Mouse (Mus musculus) hindbrain, postnatal 0 days (tissue): Measurements from ENCODE around the gene Mcub. TPM values are rescaled to one million over a fixed set of nuclear protein-coding genes. Genes with fewer than 3 reads are reported as not detected.

ENCODE experiments used
- ATAC-seq: fragments of 200-750 bp; cut with Nextera tagmentation; 2 replicates; pipeline ENCODE4 v1.8.0; 2017; ENCODE audit warnings: mild to moderate bottlenecking, moderate TSS enrichment, moderate library complexity
- DNase-seq: peaks from one replicate; pipeline ENCODE4 v3.0.0-alpha.2; 2015; ENCODE audit warnings: low spot score
- H3K27ac ChIP-seq: fragments of 300-500 bp; sonication (generic); 2 replicates; pipeline ENCODE4 v1.5.1; 2014; ENCODE audit warnings: mild to moderate bottlenecking
- H3K27me3 ChIP-seq: fragments of 300-500 bp; sonication (generic); 2 replicates; pipeline ENCODE4 v1.6.1; 2014; ENCODE audit warnings: low read length, mixed read lengths; ENCODE audit not compliant: insufficient read depth
- H3K36me3 ChIP-seq: fragments of 300-500 bp; sonication (generic); 2 replicates; pipeline ENCODE4 v1.6.1; 2014; ENCODE audit warnings: low read length, mixed read lengths; ENCODE audit not compliant: insufficient read depth
- H3K4me1 ChIP-seq: fragments of 300-500 bp; sonication (generic); 2 replicates; pipeline ENCODE4 v1.6.1; 2014; ENCODE audit warnings: antibody characterized with exemption, low read length, mixed read lengths; ENCODE audit not compliant: insufficient read depth
- H3K4me2 ChIP-seq: fragments of 300-500 bp; sonication (generic); 2 replicates; pipeline ENCODE4 v1.6.1; 2014; ENCODE audit warnings: low read depth, mild to moderate bottlenecking, low read length, moderate library complexity, mixed read lengths
- H3K4me3 ChIP-seq: fragments of 300-500 bp; sonication (generic); 2 replicates; pipeline ENCODE4 v1.5.1; 2014; ENCODE audit warnings: low read length
- H3K9ac ChIP-seq: fragments of 300-500 bp; sonication (generic); replicated peaks from 2 replicates; pipeline ENCODE4 v1.6.1; 2014; ENCODE audit warnings: mild to moderate bottlenecking, low read length, moderate library complexity, mixed read lengths
- H3K9me3 ChIP-seq: fragments of 300-500 bp; sonication (generic); 2 replicates; pipeline ENCODE4 v1.6.1; 2016; ENCODE audit warnings: low read length, mixed read lengths
- CTCF ChIP-seq: IDR thresholded peaks from 2 replicates; pipeline ENCODE4 v1.5.1; 2016; ENCODE audit warnings: antibody characterized with exemption, control low read depth, low read depth
- WGBS: fragments of 180-500 bp; shearing (Covaris S2); extraction: QIAGEN DNeasy Blood & Tissue Kit; methylation state at CpG from one replicate; pipeline ENCODE4 v1.1.7; 2014; 5-methylcytosine and 5-hydroxymethylcytosine counted together
- polyA plus RNA-seq: library from polyadenylated mRNA; unstranded; fragments of >200 nt; fragmentation: Nextera tagmentation; extraction: Ambion mirVana; gene quantifications from 2 replicates; pipeline ENCODE4 v1.2.1, GENCODE M21; 2015
- total RNA-seq: library from RNA; depleted of rRNA; stranded (reverse); fragments of >200 nt; gene quantifications from 2 replicates; pipeline ENCODE4 v1.2.3, GENCODE M21; 2014

Mcub gene
- total and polyA plus RNA-seq, 2 experiments from 2014 or later = 3.4 to 6.6 TPM

- H3K9me3 ChIP-seq = no peaks in the 10 kb centered on the region
- H3K4me3 ChIP-seq = peak within 1 kb of the TSS; percentile 51
- peak within 1 kb of the TSS; percentile 75 for H3K4me2 ChIP-seq
- no peak for TF ChIP-seq CTCF
- WGBS = under 1% methylated on average over 33 of the region's 34 CpGs
- peak; percentile 59 for DNase-seq
- 0 out of 2 replicates have a peak, but pooled peaks cover 6% of the 10 kb centered on the region for H3K4me1 ChIP-seq
- H3K27ac ChIP-seq = peak within 1 kb of the TSS; percentile 51; the same call in 1 of the 2 replicates
- H3K9ac ChIP-seq = peak within 1 kb of the TSS; percentile 48
- no peaks in the 10 kb centered on the region for H3K27me3 ChIP-seq
- H3K36me3 ChIP-seq = no peaks in the 10 kb centered on the region
- ATAC-seq = peak; percentile 88
Observed at GRCm38 (mm10) chr3:129901271-129901809, 68.7 kb downstream of the Mcub start, which contains the start of gene Casp6. Gene Casp6 (plus strand): TSS chr3:129901425.

- H3K36me3 ChIP-seq = peaks cover 4% of the 10 kb centered on the region; the same call in 1 of the 2 replicates
- no peak overlapping the region for H3K4me3 ChIP-seq
- no peak overlapping the region for H3K27ac ChIP-seq
- DNase-seq (no peak), ATAC-seq (no peak)
- no peak for TF ChIP-seq CTCF
- H3K4me1 ChIP-seq = 0 out of 2 replicates have a peak, but pooled peaks cover 6% of the 10 kb centered on the region
- 63% methylated on average over 4 of the region's 4 CpGs for WGBS
- no peaks in the 10 kb centered on the region for H3K27me3 ChIP-seq
- no peak overlapping the region for H3K4me2 ChIP-seq
- no peaks in the 10 kb centered on the region for H3K9me3 ChIP-seq
- no peak overlapping the region for H3K9ac ChIP-seq
Observed at GRCm38 (mm10) chr3:129898886-129899285, 71.1 kb downstream of the Mcub start.

GRCm38 (mm10) chr3:129896591-129896990 is 73.4 kb downstream of the Mcub start:
- no peak for TF ChIP-seq CTCF
- ATAC-seq (no peak), DNase-seq (no peak)
- Histone ChIP-seq H3K9me3 (no peaks in the 10 kb centered on the region), H3K4me3 (no peak overlapping the region), H3K4me1 (no peaks in the 10 kb centered on the region), H3K36me3 (peaks cover 4% of the 10 kb centered on the region; the same call in 1 of the 2 replicates), H3K9ac (no peak overlapping the region), H3K27me3 (no peaks in the 10 kb centered on the region), H3K4me2 (no peak overlapping the region), H3K27ac (no peak overlapping the region)
- WGBS = 88% methylated on average over 6 of the region's 6 CpGs

GRCm38 (mm10) chr3:129893143-129893542 is 76.9 kb downstream of the Mcub start:
- Histone ChIP-seq H3K9ac (no peak overlapping the region), H3K36me3 (peaks cover 11% of the 10 kb centered on the region; the same call in 1 of the 2 replicates), H3K27me3 (no peaks in the 10 kb centered on the region), H3K27ac (no peak overlapping the region), H3K9me3 (no peaks in the 10 kb centered on the region), H3K4me3 (no peak overlapping the region), H3K4me2 (no peak overlapping the region), H3K4me1 (no peaks in the 10 kb centered on the region)
- no peak for TF ChIP-seq CTCF
- 94% methylated on average over 3 of the region's 3 CpGs for WGBS
- ATAC-seq (no peak), DNase-seq (no peak)

GRCm38 (mm10) chr3:129892003-129892402 is 78.0 kb downstream of the Mcub start:
- peaks cover 11% of the 10 kb centered on the region; the same call in 1 of the 2 replicates for H3K36me3 ChIP-seq
- WGBS = 89% methylated on average over 5 of the region's 5 CpGs
- no peak for ATAC-seq
- H3K9ac ChIP-seq = no peak overlapping the region
- no peak overlapping the region for H3K4me3 ChIP-seq
- no peak for DNase-seq
- TF ChIP-seq CTCF = no peak
- H3K27ac ChIP-seq = no peak overlapping the region
- no peak overlapping the region for H3K4me2 ChIP-seq
- no peaks in the 10 kb centered on the region for H3K9me3 ChIP-seq
- H3K27me3 ChIP-seq = no peaks in the 10 kb centered on the region
- no peaks in the 10 kb centered on the region for H3K4me1 ChIP-seq

GRCm38 (mm10) chr3:129887779-129888517 is 82.1 kb downstream of the Mcub start:
- Histone ChIP-seq H3K36me3 (peaks cover 7% of the 10 kb centered on the region; the same call in 1 of the 2 replicates), H3K9ac (no peak overlapping the region), H3K27ac (no peak overlapping the region), H3K27me3 (no peaks in the 10 kb centered on the region), H3K4me1 (no peaks in the 10 kb centered on the region), H3K9me3 (no peaks in the 10 kb centered on the region), H3K4me3 (no peak overlapping the region), H3K4me2 (no peak overlapping the region)
- TF ChIP-seq CTCF = no peak
- no peak for DNase-seq
- 89% methylated on average over 13 of the region's 13 CpGs for WGBS
- ATAC-seq = no peak

GRCm38 (mm10) chr3:129886430-129886829 is 83.6 kb downstream of the Mcub start:
- Histone ChIP-seq H3K36me3 (peaks cover 7% of the 10 kb centered on the region; the same call in 1 of the 2 replicates), H3K27ac (no peak overlapping the region), H3K4me2 (no peak overlapping the region), H3K4me1 (no peaks in the 10 kb centered on the region), H3K9ac (no peak overlapping the region), H3K9me3 (no peaks in the 10 kb centered on the region), H3K4me3 (no peak overlapping the region), H3K27me3 (no peaks in the 10 kb centered on the region)
- DNase-seq (no peak), ATAC-seq (no peak)
- 85% methylated on average over 5 of the region's 5 CpGs for WGBS
- TF ChIP-seq CTCF = no peak
